Mouse (Mus musculus) cerebellum, adult 11 months (tissue): Measurements from ENCODE around the gene Amn1.
"Not testable (repeated sequence)": the region's sequence is repeated elsewhere in the genome, so short reads cannot be mapped to it uniquely, and the experiment has no call there.

Experiments used
- DNase-seq: peaks from one replicate; pipeline ENCODE4 v3.0.0; 2022

The Amn1 gene

GRCm38 (mm10) chr6:149188041-149188924 lies at the start of gene Amn1:
TSS of gene Amn1 (minus strand) at chr6:149188712.
- DNase-seq: peak; percentile 92

DNA sequence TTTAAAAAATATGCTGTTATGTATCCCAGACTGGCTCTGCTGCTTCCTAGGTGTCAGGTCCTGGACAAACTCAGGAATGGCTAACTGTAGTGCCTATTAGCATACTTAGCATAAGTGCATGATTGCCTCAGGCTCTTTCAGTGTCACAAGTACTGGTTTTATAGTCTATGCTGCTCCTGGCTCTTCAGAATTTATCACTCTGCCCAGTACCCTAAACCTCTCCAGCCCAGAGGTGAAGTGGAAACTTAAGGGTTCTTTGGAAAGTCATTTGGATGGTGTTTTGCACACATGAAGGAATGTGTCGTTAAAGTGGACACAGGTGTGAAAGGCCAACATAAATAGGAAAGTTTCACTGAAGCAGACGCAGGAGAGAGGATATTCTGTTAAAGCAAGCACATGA lies 48.3 kb upstream of the Amn1 start:
- DNase-seq: no peak

DNA sequence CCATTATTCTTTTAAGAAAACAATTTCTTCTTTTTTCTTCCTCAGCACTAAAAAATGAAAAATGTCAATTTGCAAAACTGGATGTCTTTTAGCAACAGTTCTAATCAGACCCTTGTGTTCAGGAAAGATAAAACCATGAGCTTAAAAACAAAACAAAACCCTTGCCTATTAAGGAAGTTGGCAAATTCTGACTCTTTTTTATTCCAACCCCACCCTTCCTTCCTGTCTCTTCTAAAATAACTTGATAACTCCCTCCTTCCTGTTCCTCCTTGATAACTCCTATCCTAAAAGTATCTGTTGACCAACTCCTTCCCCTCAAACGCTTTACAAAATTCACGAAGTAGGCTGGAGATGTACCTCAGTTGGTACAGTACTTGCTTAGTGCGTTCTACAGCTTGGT lies 45.4 kb upstream of the Amn1 start:
- DNase-seq: no peak

DNA sequence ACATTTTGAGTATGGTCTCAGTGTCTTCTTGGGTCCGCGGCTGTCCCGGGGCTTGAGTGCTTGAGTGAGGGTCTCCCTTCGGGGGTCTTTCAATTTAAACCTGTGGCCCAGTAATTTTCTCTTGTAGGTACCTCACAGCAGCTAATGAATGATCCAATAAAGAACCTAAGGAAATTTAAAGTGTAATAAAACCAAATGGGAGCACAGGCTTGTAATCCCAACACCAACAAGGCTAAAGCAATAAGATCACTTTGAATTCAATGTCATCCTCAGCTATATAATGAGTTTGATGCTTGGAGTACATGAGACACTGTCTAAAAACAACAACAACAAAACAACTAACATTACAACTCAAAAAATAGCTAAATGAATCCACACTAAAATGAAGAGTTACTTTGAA lies 36.2 kb upstream of the Amn1 start:
- DNase-seq: no peak

- DNase-seq: no peak
Measured at GRCm38 (mm10) chr6:149221296-149221695, 32.8 kb upstream of the Amn1 start.

GRCm38 (mm10) chr6:149198572-149198971 lies 10.1 kb upstream of the Amn1 start:
- no peak for DNase-seq

- DNase-seq: no peak
Measured at GRCm38 (mm10) chr6:149197116-149197515, 8.6 kb upstream of the Amn1 start.

DNA sequence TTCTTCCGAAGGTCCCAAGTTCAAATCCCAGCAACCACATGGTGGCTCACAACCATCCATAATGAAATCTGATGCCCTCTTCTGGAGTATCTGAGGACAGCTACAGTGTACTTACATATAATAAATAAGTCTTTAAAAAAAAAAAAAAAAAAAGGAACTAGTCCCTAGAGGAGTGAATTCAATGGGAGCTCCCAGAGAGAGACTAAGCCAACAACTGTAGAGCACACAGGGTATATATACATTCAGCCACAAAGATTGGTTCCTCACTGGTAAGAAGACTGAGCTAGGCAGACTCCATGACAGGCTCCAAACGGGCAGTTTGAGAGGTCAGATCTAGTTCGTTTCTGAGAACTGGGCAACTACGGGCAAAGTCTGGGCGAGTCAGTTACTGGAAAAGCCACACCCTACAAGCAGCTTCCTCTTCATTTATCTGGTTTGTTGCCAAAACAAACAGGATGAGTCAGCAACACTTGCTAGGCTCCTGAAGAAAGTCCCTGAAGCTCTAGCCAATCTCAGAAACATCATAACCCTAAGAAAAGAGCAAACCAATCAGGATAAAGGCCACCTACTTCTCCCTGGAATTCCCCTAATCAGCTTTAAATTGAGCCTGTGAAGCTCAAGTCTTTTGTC lies 4.9 kb upstream of the Amn1 start:
- no peak for DNase-seq

GRCm38 (mm10) chr6:149191951-149192350 lies 3.4 kb upstream of the Amn1 start:
- not testable (repeated sequence) for DNase-seq

- peak; percentile 16 for DNase-seq
Measured at GRCm38 (mm10) chr6:149189340-149189922, 919 bp upstream of the Amn1 start.

DNA sequence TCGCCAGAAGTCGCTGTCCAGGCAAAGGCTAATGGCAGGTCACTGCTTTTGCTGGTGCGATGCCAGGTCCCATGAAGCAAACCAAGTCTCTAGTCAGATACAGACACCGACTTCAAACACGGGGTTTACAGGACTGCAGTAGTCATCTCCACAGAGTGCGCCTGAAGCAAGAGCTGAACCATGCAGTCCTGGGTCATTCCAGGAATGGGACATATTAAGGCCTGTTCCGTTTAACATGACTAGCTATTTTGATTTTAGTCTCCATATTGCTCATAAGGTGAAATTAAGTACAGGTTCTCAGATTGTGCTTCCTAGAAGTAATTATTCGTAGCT lies 379 bp upstream of the Amn1 start:
- no peak for DNase-seq

DNA sequence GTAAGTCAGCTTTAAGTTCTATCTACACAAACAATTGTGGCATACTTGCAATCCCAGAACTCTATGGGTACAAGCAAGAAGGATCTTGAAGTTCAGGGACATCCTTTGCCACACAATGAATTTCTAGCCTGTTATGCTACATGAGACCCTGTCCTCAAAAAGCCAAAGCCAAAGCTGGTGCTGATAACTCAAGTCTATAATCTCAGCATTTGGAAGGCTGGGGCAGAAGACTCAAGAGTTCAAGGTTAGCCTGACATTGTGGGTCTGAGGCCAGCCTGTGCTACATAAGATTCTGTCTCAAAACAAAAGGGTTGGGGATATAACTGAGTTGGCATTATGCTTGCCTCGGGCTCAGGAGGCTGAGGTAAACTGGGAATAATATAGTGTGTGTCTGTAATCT lies 1.1 kb downstream of the Amn1 start:
- DNase-seq: no peak

- DNase-seq: no peak
Measured at GRCm38 (mm10) chr6:149184007-149184406, 4.5 kb downstream of the Amn1 start.

DNA sequence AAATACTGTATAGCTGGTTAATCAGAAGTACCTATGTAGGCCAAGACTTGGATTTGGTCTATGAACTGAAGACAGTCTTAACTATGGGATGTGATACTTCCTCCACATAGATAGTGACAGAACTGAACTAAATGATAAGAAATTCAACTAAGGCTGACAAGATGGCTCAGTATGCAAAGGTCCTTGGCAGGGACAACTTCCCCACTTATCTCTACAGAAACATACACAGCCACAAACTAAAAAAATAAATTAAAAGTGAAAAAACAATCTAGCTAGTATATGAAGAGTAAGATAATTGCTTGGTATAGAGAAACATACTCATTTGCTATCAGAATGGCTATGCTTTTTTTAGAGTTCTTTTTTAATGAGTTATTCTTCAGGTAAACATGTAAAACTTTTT lies 9.4 kb downstream of the Amn1 start:
- no peak for DNase-seq

DNA sequence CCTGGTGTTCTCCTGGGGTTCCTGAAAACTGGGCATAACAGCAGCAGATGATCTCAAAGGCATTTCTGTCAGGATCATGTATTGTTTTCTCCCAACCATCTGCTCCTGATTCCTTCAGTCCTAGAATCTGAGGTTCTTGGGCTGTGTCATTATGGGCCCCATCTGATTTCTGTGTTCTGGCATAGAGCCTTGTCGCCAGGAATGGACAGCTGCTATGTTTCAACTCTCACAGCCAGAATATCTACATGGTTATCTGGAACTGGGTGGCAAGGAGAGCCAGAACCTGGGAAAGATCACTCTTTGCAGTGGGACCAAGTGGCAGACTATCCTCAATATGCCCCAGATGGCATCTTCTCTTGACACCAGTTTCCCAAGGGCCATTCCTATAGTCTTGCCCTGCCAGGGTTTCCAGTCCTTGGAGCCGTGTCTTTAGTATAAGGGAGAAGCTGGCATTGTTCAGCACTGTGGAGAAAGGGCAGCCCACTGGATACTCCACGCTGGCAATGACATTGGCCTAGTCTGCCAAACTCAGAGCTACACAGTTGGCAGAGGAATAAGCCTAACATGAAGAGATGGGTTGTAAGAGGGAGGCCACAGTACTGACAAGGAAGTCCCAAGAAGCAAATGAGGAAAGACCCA lies 13.5 kb downstream of the Amn1 start:
- DNase-seq: peak; percentile 16

- no peak for DNase-seq
Measured at GRCm38 (mm10) chr6:149173831-149174625, 14.5 kb downstream of the Amn1 start.

- DNase-seq: not testable (repeated sequence)
Measured at GRCm38 (mm10) chr6:149169965-149170364, 18.5 kb downstream of the Amn1 start.

- DNase-seq: no peak
Measured at GRCm38 (mm10) chr6:149168436-149168835, 20.1 kb downstream of the Amn1 start.

DNA sequence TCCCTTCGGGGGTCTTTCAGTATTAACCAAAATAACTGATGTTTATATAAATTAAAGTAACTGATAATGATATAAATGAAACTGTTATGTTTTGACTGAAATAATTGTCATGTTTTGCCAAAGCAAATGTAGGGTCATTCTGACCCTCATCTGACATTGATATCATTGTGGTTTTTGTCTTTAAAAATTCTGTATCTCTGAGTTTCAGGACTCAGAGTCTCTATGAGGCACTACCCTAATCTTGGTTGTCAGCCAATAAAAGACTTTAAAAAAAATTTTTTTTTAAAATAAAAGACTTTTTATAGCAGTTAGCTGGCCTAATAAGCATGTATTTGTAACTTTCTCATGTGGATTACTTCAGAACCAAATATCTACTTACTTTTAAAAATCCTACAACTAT lies 20.8 kb downstream of the Amn1 start:
- no peak for DNase-seq

DNA sequence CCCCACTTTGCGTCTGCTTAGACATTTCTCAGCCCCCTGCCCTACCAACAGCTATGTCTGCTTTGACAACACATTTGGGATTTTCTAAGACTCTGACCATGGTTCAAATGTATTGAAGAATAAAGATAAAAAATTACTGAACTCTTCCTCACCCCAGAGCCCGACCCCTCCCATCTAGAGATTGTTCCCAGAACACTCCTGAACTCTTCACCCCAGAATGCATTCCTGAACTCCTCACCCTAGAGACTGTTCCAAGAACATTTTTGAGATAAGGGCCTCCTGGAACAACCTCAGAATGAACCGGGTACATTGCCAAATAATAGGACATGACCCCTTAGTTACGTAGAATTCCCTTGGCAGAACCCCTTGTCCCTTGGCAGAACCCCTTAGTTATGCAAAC lies 21.5 kb downstream of the Amn1 start:
- not testable (repeated sequence) for DNase-seq

- no peak for DNase-seq
Measured at GRCm38 (mm10) chr6:149155031-149155841, 33.3 kb downstream of the Amn1 start.
